Comparison of ENCODE assay signal across 27 mouse cellular contexts in the genomic region with DNA sequence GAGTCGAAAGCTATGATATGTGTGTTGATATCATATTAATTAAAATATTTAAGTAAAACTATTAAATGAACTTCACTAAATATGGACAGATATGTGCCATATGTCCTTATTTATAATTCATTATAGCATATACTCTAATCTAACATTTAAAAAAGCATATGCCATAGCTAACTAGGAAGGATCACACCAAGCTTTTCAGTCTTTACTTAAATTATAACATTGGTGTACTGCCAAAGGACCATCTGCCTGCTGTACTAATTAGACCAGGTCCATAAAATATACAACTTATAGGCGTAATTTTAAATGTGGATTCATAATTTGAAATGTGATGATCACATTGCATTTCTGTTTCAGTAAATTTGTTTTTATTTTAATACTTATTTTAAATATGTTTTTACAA.
"Had no signal": no experiment of that assay in that cellular context is flagged by ENCODE, and none has a peak within 500 bp of the region (broad histone marks: within the 10 kb centered on the region; RNA-seq: fewer than 3 reads in every experiment).

No protein-coding gene starts in this region.

- H3K36me3 ChIP-seq: heart, embryonic 13.5 days; heart, embryonic 15.5 days; hindbrain, embryonic 13.5 days; hindbrain, embryonic 15.5 days; kidney, embryonic 15.5 days; limb, embryonic 13.5 days; limb, embryonic 15.5 days; liver, embryonic 12.5 days had no signal

- ATAC-seq: hindbrain, postnatal 0 days; intestine, embryonic 16.5 days; liver, embryonic 12.5 days had no signal

- H3K27me3 ChIP-seq: heart, embryonic 13.5 days; heart, embryonic 15.5 days; hindbrain, embryonic 13.5 days; hindbrain, embryonic 15.5 days; kidney, embryonic 15.5 days; limb, embryonic 13.5 days; limb, embryonic 15.5 days; liver, embryonic 12.5 days had no signal

- H3K4me2 ChIP-seq: heart, embryonic 11.5 days; heart, embryonic 13.5 days; heart, embryonic 15.5 days; hindbrain, embryonic 13.5 days; hindbrain, embryonic 15.5 days; kidney, embryonic 15.5 days; limb, embryonic 13.5 days; limb, embryonic 15.5 days; liver, embryonic 12.5 days had no signal

- H3K4me1 ChIP-seq: heart, embryonic 13.5 days; heart, embryonic 15.5 days; hindbrain, embryonic 13.5 days; hindbrain, embryonic 15.5 days; kidney, embryonic 15.5 days; limb, embryonic 13.5 days; limb, embryonic 15.5 days; liver, embryonic 12.5 days had no signal

- H3K27ac ChIP-seq: heart, adult 2 months; heart, embryonic 13.5 days; heart, embryonic 15.5 days; hindbrain, embryonic 13.5 days; hindbrain, embryonic 15.5 days; hindbrain, postnatal 0 days; kidney, embryonic 15.5 days; kidney, postnatal 0 days; limb, embryonic 13.5 days; limb, embryonic 15.5 days; liver, embryonic 12.5 days; liver, embryonic 14.5 days had no signal

- DNase-seq: gastrocnemius, postnatal 14 days; gastrocnemius, postnatal 36 days; heart, adult 11 months; heart, adult 2 months; heart, postnatal 14 days; heart, postnatal 36 days; kidney, adult 11 months; kidney, adult 2 months; kidney, adult 9 months; kidney, postnatal 14 days; kidney, postnatal 36 days; layer of hippocampus, adult 9-11 months; layer of hippocampus, postnatal 36 days; left cerebral cortex, postnatal 4 days had no signal

- H3K9me3 ChIP-seq: heart, embryonic 13.5 days; heart, embryonic 15.5 days; hindbrain, embryonic 13.5 days; hindbrain, embryonic 15.5 days; kidney, embryonic 15.5 days; limb, embryonic 13.5 days; limb, embryonic 15.5 days; liver, embryonic 12.5 days had no signal

- H3K4me3 ChIP-seq: heart, adult 2 months; heart, embryonic 13.5 days; heart, embryonic 15.5 days; hindbrain, embryonic 13.5 days; hindbrain, embryonic 15.5 days; kidney, embryonic 15.5 days; limb, embryonic 13.5 days; limb, embryonic 15.5 days; liver, embryonic 12.5 days had no signal

- H3K9ac ChIP-seq: heart, embryonic 13.5 days; heart, embryonic 15.5 days; hindbrain, embryonic 13.5 days; hindbrain, embryonic 15.5 days; kidney, embryonic 15.5 days; limb, embryonic 13.5 days; limb, embryonic 15.5 days; liver, embryonic 12.5 days; liver, embryonic 14.5 days had no signal
